Mouse (Mus musculus): ENCODE results near the gene C530008M17Rik.
A peak's percentile ranks its signal among the peaks of the same experiment; 100 is the strongest.

The C530008M17Rik gene

GRCm38 (mm10) chr5:76656212-76656611 lies at the start of gene C530008M17Rik:
C530008M17Rik (plus strand) TSS chr5:76656512.
- DNase-seq (ENCODE audit: low spot score in 2 of 2): no peak

GRCm38 (mm10) chr5:76609702-76610370 lies 46.5 kb upstream of the C530008M17Rik start:
- no peak for DNase-seq (ENCODE audit: low spot score in 2 of 2)

GRCm38 (mm10) chr5:76612867-76613499 lies 43.3 kb upstream of the C530008M17Rik start:
- no peak for DNase-seq (ENCODE audit: low spot score in 2 of 2)

- DNase-seq (ENCODE audit: low spot score in 2 of 2): no peak
Observed at GRCm38 (mm10) chr5:76615276-76615675, 41.0 kb upstream of the C530008M17Rik start.

GRCm38 (mm10) chr5:76616196-76616747 lies 40.0 kb upstream of the C530008M17Rik start:
- DNase-seq (ENCODE audit: low spot score in 2 of 2): no peak

GRCm38 (mm10) chr5:76618750-76619149 lies 37.6 kb upstream of the C530008M17Rik start:
- DNase-seq (ENCODE audit: low spot score in 2 of 2): no peak

GRCm38 (mm10) chr5:76623759-76624158 lies 32.6 kb upstream of the C530008M17Rik start:
- DNase-seq (ENCODE audit: low spot score in 2 of 2): no peak

- no peak for DNase-seq (ENCODE audit: low spot score in 2 of 2)
Observed at GRCm38 (mm10) chr5:76627770-76628169, 28.5 kb upstream of the C530008M17Rik start.

GRCm38 (mm10) chr5:76634012-76634411 lies 22.3 kb upstream of the C530008M17Rik start:
- DNase-seq (ENCODE audit: low spot score in 2 of 2): no peak

GRCm38 (mm10) chr5:76635592-76635991 lies 20.7 kb upstream of the C530008M17Rik start:
- DNase-seq (ENCODE audit: low spot score in 2 of 2): no peak

GRCm38 (mm10) chr5:76642076-76642475 lies 14.2 kb upstream of the C530008M17Rik start:
- no peak for DNase-seq (ENCODE audit: low spot score in 2 of 2)

GRCm38 (mm10) chr5:76644234-76644633 lies 12.1 kb upstream of the C530008M17Rik start:
- no peak for DNase-seq (ENCODE audit: low spot score in 2 of 2)

- DNase-seq (ENCODE audit: low spot score in 2 of 2): no peak
Observed at GRCm38 (mm10) chr5:76645091-76645868, 11.0 kb upstream of the C530008M17Rik start.

GRCm38 (mm10) chr5:76649897-76650296 lies 6.4 kb upstream of the C530008M17Rik start:
- no peak for DNase-seq (ENCODE audit: low spot score in 2 of 2)

GRCm38 (mm10) chr5:76651151-76651725 lies 5.1 kb upstream of the C530008M17Rik start:
- no peak for DNase-seq (ENCODE audit: low spot score in 2 of 2)

GRCm38 (mm10) chr5:76657245-76658083 lies 1.2 kb downstream of the C530008M17Rik start:
- peak; percentile 58 to 77 for DNase-seq (ENCODE audit: low spot score in 2 of 2)

- peak in 1 of 2 experiments; percentile 50 for DNase-seq (ENCODE audit: low spot score in 2 of 2)
Observed at GRCm38 (mm10) chr5:76658084-76658934, 2.0 kb downstream of the C530008M17Rik start.

GRCm38 (mm10) chr5:76659958-76660635 lies 3.8 kb downstream of the C530008M17Rik start:
- no peak for DNase-seq (ENCODE audit: low spot score in 2 of 2)

- DNase-seq (ENCODE audit: low spot score in 2 of 2): no peak
Observed at GRCm38 (mm10) chr5:76661310-76661709, 5.0 kb downstream of the C530008M17Rik start.
